Mouse (Mus musculus) neural tube, embryonic 11.5 days (tissue): ENCODE results near the gene Irf2bp1. TPM values are rescaled to one million over a fixed set of nuclear protein-coding genes. Genes with fewer than 3 reads are reported as not detected.

Source experiments
- ATAC-seq: fragments of 200-750 bp; cut with Nextera tagmentation; 2 replicates; pipeline ENCODE4 v1.8.0; 2017; ENCODE audit warnings: moderate number of reproducible peaks, mild to moderate bottlenecking, moderate TSS enrichment, moderate library complexity; ENCODE audit not compliant: insufficient read depth, low FRiP score, low TSS enrichment
- DNase-seq: peaks from one replicate; pipeline ENCODE4 v3.0.0-alpha.2; 2015; ENCODE audit warnings: low spot score
- H3K27ac ChIP-seq: fragments of 300-500 bp; sonication (generic); 2 replicates; pipeline ENCODE4 v1.5.1; 2014; ENCODE audit warnings: low read depth, mild to moderate bottlenecking, low read length
- H3K27me3 ChIP-seq: fragments of 300-500 bp; sonication (generic); 2 replicates; pipeline ENCODE4 v1.6.1; 2014; ENCODE audit warnings: mild to moderate bottlenecking, low read length, mixed read lengths; ENCODE audit not compliant: control insufficient read depth, insufficient read depth
- H3K36me3 ChIP-seq: fragments of 300-500 bp; sonication (generic); 2 replicates; pipeline ENCODE4 v1.6.1; 2014; ENCODE audit warnings: mild to moderate bottlenecking, low read length, moderate library complexity, mixed read lengths; ENCODE audit not compliant: control insufficient read depth, insufficient read depth
- H3K4me1 ChIP-seq: fragments of 300-500 bp; sonication (generic); 2 replicates; pipeline ENCODE4 v1.6.1; 2014; ENCODE audit warnings: low read length, mixed read lengths; ENCODE audit not compliant: control insufficient read depth, insufficient read depth
- H3K4me2 ChIP-seq: fragments of 300-500 bp; sonication (generic); 2 replicates; pipeline ENCODE4 v1.6.1; 2014; ENCODE audit warnings: low read depth, mild to moderate bottlenecking, moderate library complexity
- H3K4me3 ChIP-seq: fragments of 300-500 bp; sonication (generic); 2 replicates; pipeline ENCODE4 v1.5.1; 2014; ENCODE audit warnings: low read depth, low read length
- H3K9ac ChIP-seq: fragments of 300-500 bp; sonication (generic); 2 replicates; pipeline ENCODE4 v1.6.1; 2014; ENCODE audit warnings: mild to moderate bottlenecking, low read length
- H3K9me3 ChIP-seq: fragments of 300-500 bp; sonication (generic); 2 replicates; pipeline ENCODE4 v1.6.1; 2016; ENCODE audit warnings: low read length; ENCODE audit not compliant: control insufficient read depth
- WGBS: fragments of 180-500 bp; shearing (Covaris S2); extraction: QIAGEN DNeasy Blood & Tissue Kit; methylation state at CpG from one replicate; pipeline ENCODE4 v1.1.7; 2014; 5-methylcytosine and 5-hydroxymethylcytosine counted together
- polyA plus RNA-seq: library from polyadenylated mRNA; unstranded; fragments of >200 nt; fragmentation: Nextera tagmentation; extraction: Ambion mirVana; gene quantifications from 2 replicates; pipeline ENCODE4 v1.2.1, GENCODE M21; 2014

The Irf2bp1 gene
- polyA plus RNA-seq, 1 experiment from 2014 or later = 31.4 TPM

- peaks cover 17% of the 10 kb centered on the region for H3K27me3 ChIP-seq
- ATAC-seq (no peak), DNase-seq (peak; percentile 50)
- WGBS = 13% methylated on average over 8 of the region's 8 CpGs
- no peak overlapping the region for H3K4me3 ChIP-seq
- H3K36me3 ChIP-seq = no peaks in the 10 kb centered on the region
- H3K9me3 ChIP-seq = peaks cover 6% of the 10 kb centered on the region; the same call in 1 of the 2 replicates
- H3K27ac ChIP-seq = no peak overlapping the region
- no peak overlapping the region for H3K9ac ChIP-seq
- H3K4me1 ChIP-seq = peaks cover 9% of the 10 kb centered on the region
- no peak overlapping the region for H3K4me2 ChIP-seq
Observed at GRCm38 (mm10) chr7:18967603-18968002, 36.2 kb upstream of the Irf2bp1 start.

- Histone ChIP-seq H3K4me1 (no peaks in the 10 kb centered on the region), H3K9ac (no peak overlapping the region), H3K36me3 (no peaks in the 10 kb centered on the region), H3K4me2 (no peak overlapping the region), H3K27me3 (no peaks in the 10 kb centered on the region), H3K9me3 (peaks cover 6% of the 10 kb centered on the region; the same call in 1 of the 2 replicates), H3K27ac (no peak overlapping the region), H3K4me3 (no peak overlapping the region)
- WGBS = 89% methylated on average over 3 of the region's 3 CpGs
- no peak for DNase-seq
- no peak for ATAC-seq
Observed at GRCm38 (mm10) chr7:18970956-18971355, 32.9 kb upstream of the Irf2bp1 start.

GRCm38 (mm10) chr7:18978381-18978780 lies 25.5 kb upstream of the Irf2bp1 start:
- no peak overlapping the region for H3K4me3 ChIP-seq

GRCm38 (mm10) chr7:18986503-18986902 lies 17.3 kb upstream of the Irf2bp1 start:
- 74% methylated on average over 2 of the region's 2 CpGs for WGBS
- DNase-seq = no peak
- no peak overlapping the region for H3K4me2 ChIP-seq
- no peak overlapping the region for H3K9ac ChIP-seq
- peaks cover 3% of the 10 kb centered on the region; the same call in 1 of the 2 replicates for H3K4me1 ChIP-seq
- H3K4me3 ChIP-seq = no peak overlapping the region
- no peaks in the 10 kb centered on the region for H3K27me3 ChIP-seq
- ATAC-seq = no peak
- H3K36me3 ChIP-seq = no peaks in the 10 kb centered on the region
- H3K27ac ChIP-seq = no peak overlapping the region
- no peaks in the 10 kb centered on the region for H3K9me3 ChIP-seq

More at GRCm38 (mm10) chr7:18978381-18978780, 25.5 kb upstream of the Irf2bp1 start:
- H3K4me2 ChIP-seq = no peak overlapping the region
- 91% methylated on average over 9 of the region's 9 CpGs for WGBS
- ATAC-seq = no peak
- no peaks in the 10 kb centered on the region for H3K4me1 ChIP-seq
- no peak for DNase-seq
- H3K9me3 ChIP-seq = no peaks in the 10 kb centered on the region
- H3K36me3 ChIP-seq = no peaks in the 10 kb centered on the region
- H3K27me3 ChIP-seq = no peaks in the 10 kb centered on the region
- no peak overlapping the region for H3K9ac ChIP-seq
- no peak overlapping the region for H3K27ac ChIP-seq

- no peaks in the 10 kb centered on the region for H3K36me3 ChIP-seq
- no peak within 1 kb of the TSS for H3K4me2 ChIP-seq
- H3K27me3 ChIP-seq = peaks cover 4% of the 10 kb centered on the region
- WGBS = 57% methylated on average over 2 of the region's 2 CpGs
- H3K27ac ChIP-seq = no peak within 1 kb of the TSS
- no peak within 1 kb of the TSS for H3K9ac ChIP-seq
- H3K4me1 ChIP-seq = peaks cover 3% of the 10 kb centered on the region; the same call in 1 of the 2 replicates
- no peaks in the 10 kb centered on the region for H3K9me3 ChIP-seq
- no peak for DNase-seq
- no peak for ATAC-seq
- no peak within 1 kb of the TSS for H3K4me3 ChIP-seq
Observed at GRCm38 (mm10) chr7:18987100-18987499, 16.7 kb upstream of the Irf2bp1 start, which contains the start of gene Nanos2. TSS of gene Nanos2 (plus strand) at chr7:18987400.

GRCm38 (mm10) chr7:18987747-18988146 lies 16.1 kb upstream of the Irf2bp1 start:
- no peak overlapping the region for H3K4me3 ChIP-seq
- no peak for DNase-seq
- no peaks in the 10 kb centered on the region for H3K9me3 ChIP-seq
- H3K36me3 ChIP-seq = no peaks in the 10 kb centered on the region
- H3K9ac ChIP-seq = no peak overlapping the region
- WGBS = 70% methylated on average over 13 of the region's 13 CpGs
- no peak overlapping the region for H3K27ac ChIP-seq
- ATAC-seq = no peak
- peaks cover 3% of the 10 kb centered on the region; the same call in 1 of the 2 replicates for H3K4me1 ChIP-seq
- H3K27me3 ChIP-seq = peaks cover 11% of the 10 kb centered on the region
- no peak overlapping the region for H3K4me2 ChIP-seq

- Histone ChIP-seq H3K27ac (no peak overlapping the region), H3K4me2 (no peak overlapping the region), H3K27me3 (peaks cover 18% of the 10 kb centered on the region), H3K9me3 (no peaks in the 10 kb centered on the region), H3K4me1 (peaks cover 3% of the 10 kb centered on the region; the same call in 1 of the 2 replicates), H3K9ac (no peak overlapping the region), H3K36me3 (no peaks in the 10 kb centered on the region), H3K4me3 (no peak overlapping the region)
- WGBS = 71% methylated on average over 6 of the region's 6 CpGs
- no peak for DNase-seq
- ATAC-seq = no peak
Observed at GRCm38 (mm10) chr7:18988780-18989179, 15.1 kb upstream of the Irf2bp1 start.

- H3K9me3 ChIP-seq = no peaks in the 10 kb centered on the region
- peak; percentile 45 for DNase-seq
- peak overlapping the region; percentile 73 for H3K4me2 ChIP-seq
- H3K27me3 ChIP-seq = peaks cover 18% of the 10 kb centered on the region
- peak overlapping the region; percentile 35; the same call in 1 of the 2 replicates for H3K9ac ChIP-seq
- no peak for ATAC-seq
- WGBS = 12% methylated on average over 5 of the region's 5 CpGs
- no peaks in the 10 kb centered on the region for H3K36me3 ChIP-seq
- H3K4me3 ChIP-seq = peak overlapping the region; percentile 49
- peaks cover 3% of the 10 kb centered on the region; the same call in 1 of the 2 replicates for H3K4me1 ChIP-seq
- H3K27ac ChIP-seq = peak overlapping the region; percentile 85
Observed at GRCm38 (mm10) chr7:18989995-18990394, 13.8 kb upstream of the Irf2bp1 start.

GRCm38 (mm10) chr7:18990601-18991295 lies 13.1 kb upstream of the Irf2bp1 start, which contains the start of gene Mypop:
TSS of gene Mypop (plus strand) at chr7:18991245.
- Histone ChIP-seq H3K9ac (peak within 1 kb of the TSS; percentile 63), H3K4me3 (peak within 1 kb of the TSS; percentile 49), H3K9me3 (no peaks in the 10 kb centered on the region), H3K4me1 (peaks cover 3% of the 10 kb centered on the region; the same call in 1 of the 2 replicates), H3K27ac (peak within 1 kb of the TSS; percentile 85), H3K4me2 (peak within 1 kb of the TSS; percentile 73), H3K36me3 (no peaks in the 10 kb centered on the region), H3K27me3 (peaks cover 18% of the 10 kb centered on the region)
- ATAC-seq = peak; percentile 90
- DNase-seq = peak; percentile 100
- under 1% methylated on average over 37 of the region's 37 CpGs for WGBS
